Mouse (Mus musculus) WW6 (cell line): ENCODE results near the gene Nfe2l2.
"Not testable (repeated sequence)": the region's sequence is repeated elsewhere in the genome, so short reads cannot be mapped to it uniquely, and the experiment has no call there.

Experiments
- DNase-seq: peaks from one replicate; pipeline ENCODE4 v3.0.0-alpha.2; 2013; ENCODE audit warnings: low read depth, low spot score

Nfe2l2 gene

GRCm38 (mm10) chr2:75713083-75713482 is 8.6 kb upstream of the Nfe2l2 start:
- DNase-seq = no peak

GRCm38 (mm10) chr2:75707420-75707819 is 3.0 kb upstream of the Nfe2l2 start:
- peak; percentile 31 for DNase-seq

GRCm38 (mm10) chr2:75706435-75706834 is 2.0 kb upstream of the Nfe2l2 start:
- no peak for DNase-seq

- DNase-seq = no peak
Measured at GRCm38 (mm10) chr2:75705162-75705752, 816 bp upstream of the Nfe2l2 start.

GRCm38 (mm10) chr2:75703375-75704181 is 863 bp downstream of the Nfe2l2 start:
- peak; percentile 33 for DNase-seq

GRCm38 (mm10) chr2:75702588-75702976 is 1.9 kb downstream of the Nfe2l2 start:
- no peak for DNase-seq

- no peak for DNase-seq
Measured at GRCm38 (mm10) chr2:75701822-75702587, 2.4 kb downstream of the Nfe2l2 start.

- no peak for DNase-seq
Measured at GRCm38 (mm10) chr2:75701207-75701606, 3.2 kb downstream of the Nfe2l2 start.

- DNase-seq = no peak
Measured at GRCm38 (mm10) chr2:75700543-75700942, 3.9 kb downstream of the Nfe2l2 start.

- no peak for DNase-seq
Measured at GRCm38 (mm10) chr2:75698874-75699273, 5.6 kb downstream of the Nfe2l2 start.

- no peak for DNase-seq
Measured at GRCm38 (mm10) chr2:75698007-75698406, 6.4 kb downstream of the Nfe2l2 start.

GRCm38 (mm10) chr2:75697222-75697621 is 7.2 kb downstream of the Nfe2l2 start:
- DNase-seq = no peak

GRCm38 (mm10) chr2:75696371-75696770 is 8.1 kb downstream of the Nfe2l2 start:
- no peak for DNase-seq

GRCm38 (mm10) chr2:75695676-75696350 is 8.6 kb downstream of the Nfe2l2 start:
- DNase-seq = no peak

GRCm38 (mm10) chr2:75694926-75695325 is 9.5 kb downstream of the Nfe2l2 start:
- not testable (repeated sequence) for DNase-seq

GRCm38 (mm10) chr2:75692369-75692768 is 12.1 kb downstream of the Nfe2l2 start:
- DNase-seq = no peak

- DNase-seq = no peak
Measured at GRCm38 (mm10) chr2:75691316-75691715, 13.1 kb downstream of the Nfe2l2 start.

GRCm38 (mm10) chr2:75690656-75691055 is 13.8 kb downstream of the Nfe2l2 start:
- no peak for DNase-seq

GRCm38 (mm10) chr2:75689482-75690158 is 14.8 kb downstream of the Nfe2l2 start:
- no peak for DNase-seq

GRCm38 (mm10) chr2:75688901-75689300 is 15.5 kb downstream of the Nfe2l2 start:
- DNase-seq = no peak

- DNase-seq = no peak
Measured at GRCm38 (mm10) chr2:75687040-75687749, 17.2 kb downstream of the Nfe2l2 start.
